Mouse (Mus musculus): ENCODE results near the gene Ass1.

Ass1 gene
- long read RNA-seq, experiment 1, transcript Ass1-201 (16 exons, 1,696 nt): major isoform, 11 of 12 reads
- long read RNA-seq, experiment 1, partial matches to known transcripts: 0 of 12 reads
- long read RNA-seq, experiment 1, other reads (novel, unspliced or antisense): 1 of 12 reads
- long read RNA-seq, experiment 2, transcript Ass1-201 (16 exons, 1,696 nt): major isoform, 19 of 25 reads
- long read RNA-seq, experiment 2, partial matches to known transcripts: 3 of 25 reads
- long read RNA-seq, experiment 2, other reads (novel, unspliced or antisense): 3 of 25 reads

DNA sequence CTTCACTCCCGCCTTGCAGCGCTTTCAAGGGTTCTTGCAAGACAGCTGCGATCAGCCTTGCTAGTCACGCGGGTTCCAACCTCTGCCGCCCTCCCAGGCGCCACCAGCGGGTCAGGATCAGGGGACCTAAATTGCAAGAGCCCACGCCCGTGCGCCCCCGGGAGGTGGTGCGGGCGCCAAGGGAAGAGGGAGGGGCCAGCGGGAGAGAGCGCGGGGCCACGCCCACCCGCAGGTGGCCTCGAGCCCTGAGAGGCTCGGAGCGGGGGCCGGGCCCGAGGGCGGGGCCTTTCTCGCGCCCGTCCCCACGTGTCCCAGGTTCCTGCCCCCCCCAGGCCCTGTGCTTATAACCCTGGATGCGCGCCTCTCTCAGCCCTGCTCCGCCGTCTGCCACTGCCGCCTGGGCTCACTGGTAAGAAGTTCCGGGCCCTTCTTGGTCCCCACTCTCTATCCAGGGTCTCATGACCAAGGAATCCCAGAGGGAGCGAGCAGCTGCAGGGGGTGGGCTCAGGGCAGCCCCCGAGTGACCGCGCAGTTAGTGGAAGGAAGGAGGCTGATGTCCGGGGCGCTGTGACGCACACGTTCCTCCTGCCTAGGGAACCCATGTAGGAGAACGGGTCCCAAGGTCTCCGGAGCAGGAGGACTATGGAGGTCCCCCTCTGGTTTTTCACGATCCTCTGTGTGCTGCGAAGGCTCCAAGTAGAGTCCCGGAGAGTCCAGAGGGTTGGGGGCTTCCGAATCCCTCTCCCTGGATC lies at the start of gene Ass1:
TSS of gene Ass1 (plus strand) at position 277 of the 752 bp plus-strand sequence.
- intact Hi-C loops (cut with DNase I): no loop called here

DNA sequence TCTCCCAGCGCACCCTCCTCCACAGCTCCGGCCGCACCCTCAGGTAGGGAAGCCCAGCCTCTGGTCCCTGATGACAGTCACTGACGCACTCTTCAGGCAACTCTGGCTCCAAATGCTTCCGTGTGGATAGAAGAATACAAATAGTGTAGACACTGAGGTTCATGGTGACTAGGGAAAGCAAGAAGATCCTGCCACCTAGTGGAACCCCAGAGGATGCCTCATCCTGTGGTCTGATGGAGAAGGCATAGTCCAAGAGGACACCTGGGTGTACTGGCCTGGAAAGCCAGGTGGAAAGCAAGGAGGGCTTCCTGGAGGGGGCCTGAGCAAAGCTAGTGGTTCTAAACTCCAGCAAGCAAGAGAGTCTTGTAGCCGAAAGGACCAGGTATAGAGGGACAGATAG lies 49.1 kb upstream of the Ass1 start:
- intact Hi-C loops (cut with DNase I): no loop called here

DNA sequence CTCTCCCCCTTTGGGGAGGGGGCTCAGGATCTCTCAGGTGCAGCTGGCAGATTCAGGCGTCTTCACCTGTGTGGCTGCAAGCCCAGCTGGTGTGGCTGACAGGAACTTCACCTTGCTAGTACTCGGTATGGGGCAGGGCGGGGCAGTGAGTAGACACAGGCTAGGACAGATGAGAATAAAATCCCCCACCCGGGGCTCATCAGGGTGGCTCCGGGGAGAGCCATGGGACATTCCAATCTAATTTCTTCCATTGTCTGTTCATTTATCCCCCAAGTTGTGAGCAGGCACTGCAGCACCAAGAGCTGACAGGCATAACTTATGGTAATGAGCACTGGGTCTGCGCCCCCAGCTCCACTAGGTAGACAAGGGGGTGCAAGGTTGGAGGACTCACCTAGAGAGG lies 47.4 kb upstream of the Ass1 start:
- intact Hi-C loops (cut with DNase I): no loop called here

DNA sequence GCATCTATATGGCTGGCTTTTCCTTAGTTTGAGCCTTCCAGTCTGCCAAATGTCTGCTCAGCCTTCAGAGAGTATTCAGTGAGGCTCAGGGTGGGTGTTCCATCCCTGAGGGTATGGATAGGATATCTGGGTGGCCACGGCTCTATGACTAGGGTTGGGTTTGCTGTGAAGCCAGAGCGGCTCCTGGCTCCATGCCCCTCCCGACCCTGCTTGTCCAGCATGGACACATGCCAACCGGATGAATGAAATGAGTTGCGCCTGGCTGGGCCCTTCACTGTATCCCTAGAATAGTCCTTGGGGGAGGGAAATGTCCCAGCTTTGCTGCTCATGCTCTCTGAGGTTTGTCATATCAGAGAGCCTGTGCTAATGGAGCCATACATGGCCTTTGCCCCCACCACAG lies 38.5 kb upstream of the Ass1 start:
- intact Hi-C loops (cut with DNase I): no loop called here

DNA sequence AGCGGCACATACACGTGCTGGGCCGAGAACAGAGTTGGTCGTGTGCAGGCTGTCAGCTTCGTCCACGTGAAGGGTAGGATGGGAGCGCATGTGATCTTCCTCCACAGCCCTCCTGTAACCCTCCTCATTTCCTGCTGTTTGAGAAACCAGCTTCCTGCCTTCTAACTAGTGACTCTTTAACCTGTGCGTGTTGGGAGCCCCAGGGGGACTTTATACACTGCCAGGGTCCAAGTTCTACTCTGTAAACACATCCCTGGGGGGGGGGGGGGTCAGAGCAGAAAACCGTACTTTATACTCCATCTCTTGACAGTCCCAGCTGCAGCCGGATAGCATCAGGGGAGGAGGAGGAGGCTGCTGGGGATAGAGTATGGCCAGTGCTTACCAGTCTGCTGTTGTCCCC lies 35.3 kb upstream of the Ass1 start:
- intact Hi-C loops (cut with DNase I): loop anchor here (2.0 kb wide), 1 partner anchor 38 kb away; no protein-coding TSS in a partner anchor

DNA sequence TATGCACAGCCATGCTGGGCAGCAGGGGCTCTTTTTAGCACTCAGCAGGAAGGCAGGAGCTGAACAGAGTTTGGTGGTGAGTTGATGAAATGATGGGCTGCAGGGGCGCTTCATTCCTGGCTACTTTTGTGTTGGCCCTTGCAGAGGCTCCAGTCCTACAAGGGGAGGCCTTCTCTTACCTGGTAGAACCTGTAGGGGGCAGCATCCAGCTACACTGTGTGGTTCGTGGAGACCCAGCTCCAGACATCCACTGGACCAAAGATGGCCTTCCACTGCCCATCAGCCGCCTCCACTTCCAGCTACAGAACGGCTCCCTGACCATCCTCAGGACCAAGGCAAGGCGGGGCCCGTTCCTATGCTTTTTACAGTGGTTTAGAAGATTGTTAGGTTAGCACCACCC lies 34.4 kb upstream of the Ass1 start:
- intact Hi-C loops (cut with DNase I): loop anchor here (2.0 kb wide), 1 partner anchor 37 kb away; no protein-coding TSS in a partner anchor

DNA sequence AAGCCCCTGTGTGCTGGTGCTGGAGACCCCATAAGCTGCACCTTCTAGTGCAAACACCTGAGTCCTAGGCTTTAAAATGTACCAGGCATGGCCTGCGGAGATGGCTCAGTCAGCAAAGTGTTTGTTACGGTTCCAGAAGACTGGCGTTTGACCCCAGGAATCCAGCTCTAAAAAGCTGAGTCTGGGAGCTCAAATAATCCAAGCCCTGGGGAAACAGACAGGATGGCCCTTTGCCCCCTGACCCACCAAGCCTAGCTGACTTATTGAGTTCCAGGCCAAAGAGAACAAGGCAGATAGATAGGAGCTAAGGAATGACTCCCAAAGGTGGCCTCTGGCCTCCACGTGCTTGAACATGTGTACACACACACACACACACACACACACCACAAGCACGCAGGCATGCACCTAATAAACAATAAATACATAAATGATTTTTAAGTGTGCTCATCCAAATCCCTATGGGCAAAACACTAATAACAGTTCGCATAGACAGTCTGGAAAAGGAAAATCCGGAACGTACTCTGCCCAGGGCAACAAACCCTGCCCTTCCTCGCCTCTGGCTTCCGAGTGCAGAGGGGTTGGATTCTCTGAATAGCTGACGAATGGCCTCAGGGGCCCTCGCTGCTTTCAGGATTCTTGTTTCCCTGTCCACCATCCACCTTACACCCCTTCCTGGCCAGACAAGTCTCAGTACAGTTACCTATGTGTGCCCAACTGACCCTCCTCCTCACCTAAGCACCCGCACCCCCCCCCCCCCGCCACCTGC lies 32.3 kb upstream of the Ass1 start:
- intact Hi-C loops (cut with DNase I): no loop called here

DNA sequence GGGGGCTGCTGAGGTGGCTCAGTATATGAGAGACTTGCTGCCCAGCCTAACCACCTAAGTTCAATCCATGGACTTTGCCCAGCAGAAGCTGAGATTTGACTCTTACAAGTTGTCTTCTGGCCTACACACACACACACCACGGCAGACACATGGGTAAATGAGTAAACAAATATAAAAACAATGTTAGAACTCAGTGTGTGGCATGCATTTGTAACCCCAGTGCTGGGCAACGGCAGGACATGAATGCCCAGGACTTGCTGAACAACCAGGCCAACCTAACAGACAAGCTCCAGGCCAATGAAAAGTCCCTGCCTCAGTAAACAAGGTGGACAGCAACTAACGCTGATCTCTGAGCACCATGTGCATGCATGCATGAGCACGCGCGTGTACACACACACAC lies 30.4 kb upstream of the Ass1 start:
- intact Hi-C loops (cut with DNase I): no loop called here

DNA sequence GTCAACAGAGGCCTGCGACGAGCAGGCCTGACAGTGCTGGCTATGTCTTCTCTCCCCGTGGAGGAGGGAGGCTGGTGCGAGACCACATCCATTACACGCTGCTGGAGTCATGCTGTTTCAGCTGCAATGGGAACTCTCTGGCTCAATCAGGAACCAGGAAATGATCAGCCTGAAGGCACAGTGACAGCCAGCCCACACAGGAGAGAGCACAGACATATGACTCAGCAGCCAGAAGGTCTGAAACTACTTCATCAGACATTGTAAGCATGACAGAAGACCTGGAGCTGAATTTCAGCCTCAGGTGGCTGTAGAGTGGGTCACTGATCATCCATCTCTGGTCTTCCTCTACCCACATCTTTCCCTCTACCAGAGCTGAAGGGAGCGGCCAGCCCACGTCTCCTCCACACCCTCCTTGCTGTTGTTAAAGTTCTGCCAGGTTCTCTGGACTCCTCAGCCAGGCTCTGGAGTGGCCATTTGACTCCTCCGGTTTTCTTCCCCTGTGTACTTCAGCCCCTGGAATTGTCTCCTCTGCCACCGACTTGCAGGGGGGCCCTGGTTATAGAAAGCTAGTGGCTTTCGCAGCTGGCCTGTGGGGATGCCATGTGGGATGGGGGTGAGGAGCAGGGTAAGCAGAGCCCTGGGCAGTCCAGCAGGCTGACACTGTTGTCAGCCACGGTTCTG lies 27.4 kb upstream of the Ass1 start:
- intact Hi-C loops (cut with DNase I): no loop called here

DNA sequence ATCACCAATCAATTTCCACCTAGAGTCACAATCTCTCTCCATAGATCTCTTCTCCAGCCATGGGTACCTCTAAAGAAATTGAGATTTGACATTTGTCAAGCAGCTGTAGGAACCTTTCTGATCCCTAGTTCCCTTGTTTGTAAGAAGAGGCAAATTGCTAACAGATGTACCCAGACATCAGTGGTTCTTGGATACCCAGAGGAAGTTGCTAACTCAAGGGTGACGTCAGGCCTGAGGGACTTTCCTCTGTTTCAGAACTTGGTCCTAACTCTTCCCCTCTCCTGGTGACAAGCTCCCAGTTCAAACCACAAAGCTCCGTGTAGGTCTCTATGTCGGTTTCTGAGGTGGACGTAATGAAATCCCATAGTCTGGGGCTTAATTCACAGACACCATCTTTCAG lies 24.0 kb upstream of the Ass1 start:
- intact Hi-C loops (cut with DNase I): no loop called here

DNA sequence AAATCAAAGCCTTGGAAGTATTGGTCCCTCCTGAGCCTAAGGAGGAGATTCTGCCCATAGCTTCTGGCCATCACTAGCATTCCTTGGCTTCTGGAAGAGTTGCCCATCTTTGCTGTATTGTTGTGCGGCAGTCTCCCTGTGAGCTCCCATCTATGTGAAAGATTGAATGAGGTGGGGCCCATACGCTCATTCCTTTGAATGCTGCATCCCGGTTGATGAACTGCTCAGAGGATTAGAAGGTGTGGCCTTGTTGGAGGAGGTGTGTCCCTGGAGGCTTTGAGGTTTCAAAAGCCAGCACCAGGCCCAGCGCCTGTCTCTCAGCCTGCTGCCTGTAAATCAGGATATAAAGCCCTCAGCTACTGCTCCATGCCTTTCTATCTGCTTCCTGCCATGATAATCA lies 23.6 kb upstream of the Ass1 start:
- intact Hi-C loops (cut with DNase I): no loop called here

DNA sequence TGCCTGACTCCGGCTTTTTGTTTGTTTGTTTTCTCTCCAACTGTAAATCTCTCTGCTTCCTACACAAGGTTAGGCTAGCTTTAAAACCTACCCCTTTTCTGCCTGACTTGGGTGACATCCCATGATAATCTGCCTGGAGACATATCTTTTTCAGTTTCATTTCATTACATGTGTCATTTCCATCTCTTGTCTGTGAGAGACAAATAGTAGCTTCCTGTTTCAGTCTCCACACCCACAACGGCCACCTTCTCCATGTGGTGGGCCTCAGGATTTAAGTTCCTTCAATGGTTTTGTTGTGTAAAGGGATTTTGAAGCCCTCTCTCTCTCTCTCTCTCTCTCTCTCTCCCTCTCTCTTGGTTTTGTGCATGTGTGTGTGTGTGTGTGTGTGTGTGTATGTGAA lies 22.5 kb upstream of the Ass1 start:
- intact Hi-C loops (cut with DNase I): no loop called here

DNA sequence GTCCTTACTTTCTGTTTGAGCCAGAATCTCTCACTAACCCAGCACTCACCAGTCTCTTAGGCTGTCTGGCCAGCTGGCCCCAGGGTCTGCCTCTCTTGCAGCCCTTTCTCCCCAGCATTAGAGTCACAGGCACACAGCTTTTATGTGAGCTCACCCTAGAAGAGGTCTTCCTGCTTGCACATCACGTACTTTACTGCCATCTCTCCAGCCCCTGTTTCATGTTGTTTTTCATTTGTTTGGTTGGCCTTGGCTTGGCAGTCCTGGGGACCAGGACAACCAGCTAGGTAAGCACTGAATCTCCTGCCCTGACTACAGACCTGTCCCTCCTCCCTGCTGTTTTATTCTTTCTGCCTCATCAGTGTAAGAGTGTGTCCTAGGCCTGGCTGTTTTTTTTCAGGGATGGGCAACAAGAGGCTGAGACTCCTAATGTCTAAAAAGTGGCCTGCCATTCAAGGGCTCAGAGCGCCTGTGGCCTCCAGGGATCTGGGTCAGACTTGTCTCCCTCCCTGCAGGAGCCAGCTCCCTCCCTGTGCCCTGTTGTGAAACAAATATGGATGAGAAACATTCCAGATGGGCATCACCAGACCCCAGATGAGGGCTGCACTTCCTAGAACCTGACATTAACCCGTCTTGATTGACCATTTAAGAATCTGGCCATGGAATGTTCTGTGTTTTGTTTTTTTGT lies 21.1 kb upstream of the Ass1 start:
- intact Hi-C loops (cut with DNase I): no loop called here

DNA sequence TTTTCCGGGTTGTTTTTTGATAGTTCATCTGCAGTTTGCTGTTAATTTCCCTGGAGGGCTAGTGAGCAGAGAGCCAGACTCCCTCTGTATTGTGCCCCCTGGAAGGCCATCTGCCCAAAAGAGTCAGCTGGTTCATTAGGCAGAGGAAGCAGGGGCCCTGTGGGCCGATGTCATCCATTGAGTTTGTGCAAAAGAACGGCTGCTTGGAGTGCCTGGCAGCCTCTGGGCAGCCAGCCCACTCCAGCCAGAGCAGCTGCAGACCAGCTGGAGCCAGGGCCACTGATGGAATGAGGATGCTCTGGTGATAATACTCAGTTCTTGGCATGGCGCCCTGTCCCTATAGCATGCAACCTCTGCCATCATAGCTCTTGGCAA lies 20.6 kb upstream of the Ass1 start:
- intact Hi-C loops (cut with DNase I): no loop called here

DNA sequence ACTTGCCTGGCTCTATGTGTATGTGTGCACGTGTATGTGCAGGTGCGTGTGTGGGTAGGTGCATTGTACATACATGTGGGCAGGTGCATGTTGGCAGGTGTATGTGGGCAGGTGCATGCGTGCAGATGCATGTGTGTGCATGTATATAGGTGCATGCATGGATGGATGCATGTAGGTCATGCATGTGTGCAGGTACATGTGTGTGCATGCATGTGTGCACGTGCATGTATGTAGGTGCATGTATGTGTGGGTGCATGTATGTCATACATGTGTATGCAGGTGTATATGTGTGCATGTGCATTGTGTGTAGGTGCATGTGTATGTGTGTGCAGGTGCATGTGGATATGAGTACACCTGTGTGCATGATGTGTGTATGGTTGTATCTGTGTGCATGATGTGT lies 20.1 kb upstream of the Ass1 start:
- intact Hi-C loops (cut with DNase I): no loop called here

DNA sequence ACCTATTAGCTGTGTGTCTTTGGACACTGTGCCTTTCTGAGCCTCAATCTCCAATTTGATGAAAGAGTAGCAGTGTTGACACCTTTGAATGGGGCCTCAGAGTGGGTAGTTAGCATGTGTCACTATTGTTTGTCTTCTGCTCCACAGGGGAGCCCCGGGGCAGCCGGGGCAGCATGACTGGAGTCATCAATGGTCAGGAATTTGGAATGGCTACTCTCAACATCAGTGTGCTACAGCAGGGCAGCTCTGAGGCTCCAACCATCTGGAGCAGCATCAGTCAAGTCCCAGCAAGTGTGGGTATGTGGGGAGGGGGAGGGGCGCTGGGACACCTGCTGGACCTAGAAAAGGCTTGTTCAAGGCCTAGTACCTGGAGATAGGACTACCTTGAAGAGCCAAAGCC lies 19.3 kb upstream of the Ass1 start:
- intact Hi-C loops (cut with DNase I): no loop called here

DNA sequence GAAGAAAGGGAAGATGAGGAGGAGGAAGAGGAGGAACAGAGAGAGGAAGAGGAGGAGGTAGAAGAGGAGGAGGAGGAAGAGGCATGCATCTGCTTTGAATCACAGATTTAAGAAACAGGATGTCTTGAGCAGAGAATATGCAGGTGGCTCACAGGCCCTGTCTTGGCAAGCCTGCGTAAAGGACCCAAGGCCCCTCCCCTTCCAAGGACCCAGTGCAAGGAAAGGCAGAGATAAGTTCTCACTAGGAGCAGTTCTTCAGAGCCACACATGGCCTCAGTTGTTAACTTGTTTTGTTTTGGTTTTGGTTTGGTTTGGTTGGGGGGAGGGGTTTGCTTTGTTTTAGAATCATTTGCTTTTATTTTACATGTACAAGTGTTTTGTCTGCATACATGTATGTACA lies 18.5 kb upstream of the Ass1 start:
- intact Hi-C loops (cut with DNase I): no loop called here

DNA sequence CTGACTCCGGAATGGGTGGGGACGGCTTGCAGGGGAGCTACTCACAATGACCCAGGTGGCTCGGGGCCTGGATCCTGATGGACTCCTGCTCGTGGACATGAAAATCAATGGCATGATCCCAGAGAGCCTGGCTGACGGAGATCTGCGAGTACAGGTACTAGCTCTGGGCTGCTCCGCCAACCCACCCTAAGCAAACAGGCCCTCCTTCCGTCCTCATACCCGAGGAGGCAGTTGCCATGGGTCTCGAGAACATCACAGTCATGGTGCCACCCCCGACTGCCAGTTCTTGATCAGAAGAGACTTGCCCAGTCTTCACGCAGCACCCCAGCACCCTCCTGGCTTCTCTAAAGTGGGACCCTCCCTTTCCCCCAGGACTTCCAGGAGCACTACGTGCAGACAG lies 17.0 kb upstream of the Ass1 start:
- intact Hi-C loops (cut with DNase I): no loop called here

DNA sequence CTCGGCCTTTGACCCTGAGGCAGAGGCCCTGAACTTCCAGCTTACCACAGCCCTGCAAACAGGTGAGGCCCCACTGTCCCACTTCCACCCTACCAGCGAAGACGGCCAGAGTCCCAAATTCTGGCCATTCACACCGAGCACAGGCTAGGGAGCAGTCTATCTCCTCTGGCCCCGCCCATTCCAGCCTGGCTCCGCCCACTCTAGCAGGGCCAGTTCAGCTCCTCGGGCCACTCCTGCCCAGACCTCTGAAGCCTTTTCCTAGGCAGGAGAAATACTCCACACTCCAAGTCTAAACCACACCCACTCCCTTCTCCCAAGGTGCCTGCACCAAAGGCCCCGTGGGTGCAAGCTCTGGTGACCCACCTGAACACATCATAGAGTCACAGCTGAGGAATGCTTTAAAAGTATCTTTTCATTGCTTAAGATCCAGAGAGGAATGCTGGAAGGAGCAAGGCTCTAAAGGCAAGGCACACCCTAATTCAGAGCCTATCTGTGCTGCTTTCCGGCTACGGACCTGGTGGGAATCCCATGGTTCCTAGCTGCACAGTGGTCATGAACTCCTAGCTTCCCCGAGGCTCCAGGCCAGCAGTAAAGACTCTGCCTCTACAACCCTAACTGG lies 16.3 kb upstream of the Ass1 start:
- intact Hi-C loops (cut with DNase I): no loop called here

DNA sequence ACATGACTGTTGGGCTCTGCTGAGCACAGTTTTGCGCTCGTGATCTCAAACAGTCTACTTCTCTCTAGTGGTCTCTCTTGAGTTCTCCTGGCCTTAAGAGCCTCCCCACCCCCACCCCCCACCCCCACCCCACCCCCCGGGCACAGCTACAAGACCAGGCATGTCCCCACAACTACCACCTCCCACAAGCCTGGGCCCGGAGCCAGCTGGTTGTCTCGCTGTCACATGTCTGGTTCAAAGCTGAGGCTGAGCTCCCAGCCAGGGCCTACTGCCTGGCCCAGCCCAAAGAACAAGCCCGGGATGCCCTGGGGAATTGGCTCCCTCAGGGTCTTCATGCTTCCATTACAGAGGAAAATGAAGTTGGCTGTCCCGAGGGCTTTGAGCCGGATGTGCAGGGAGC lies 15.7 kb upstream of the Ass1 start:
- intact Hi-C loops (cut with DNase I): no loop called here

DNA sequence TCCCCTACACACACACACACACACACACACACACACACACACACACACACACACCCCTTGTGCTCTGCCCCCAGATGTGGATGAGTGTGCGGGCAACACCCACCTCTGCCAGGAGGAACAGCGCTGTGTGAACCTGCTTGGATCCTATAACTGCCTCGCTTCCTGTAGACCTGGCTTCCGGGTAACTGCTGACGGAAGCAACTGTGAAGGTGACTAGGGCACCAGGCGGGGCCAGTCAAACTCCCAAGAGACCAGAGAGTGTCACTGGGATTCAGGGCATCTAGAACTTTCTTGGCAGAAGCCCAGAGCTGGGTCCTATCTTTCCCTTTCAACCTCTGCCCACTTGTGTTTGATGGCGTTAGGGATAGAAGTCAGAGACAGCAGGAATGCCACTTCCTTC lies 14.6 kb upstream of the Ass1 start:
- intact Hi-C loops (cut with DNase I): no loop called here
